Mouse (Mus musculus) CH12.LX (cell line): ENCODE measurements at regions not wholly inside any gene's neighbourhood (a gene's known extent, or its start where the extent isn't known, plus 50 kb on each side); places are given as distances from the start of the nearest gene placed in this dataset.

ENCODE experiments used
- BHLHE40 ChIP-seq: IDR thresholded peaks from 2 replicates; pipeline ENCODE4 v1.6.1; 2011; ENCODE audit warnings: mild to moderate bottlenecking, low read depth, low read length, improper control_type of control experiment
- CTCF ChIP-seq, 2 experiments: IDR thresholded peaks in 1 of 2; conservative IDR thresholded peaks in 1 of 2; 2 replicates each; pipeline ENCODE4 v1.5.1; 2011 to 2012; ENCODE audit warnings: low read depth in 2 of 2, low read length in 2 of 2, improper control_type of control experiment in 1 of 2, inconsistent platforms in 1 of 2, mild to moderate bottlenecking in 1 of 2, moderate library complexity in 1 of 2
- E2F4 ChIP-seq: IDR thresholded peaks from 2 replicates; pipeline ENCODE4 v1.6.1; 2011; ENCODE audit warnings: low read depth, low read length, improper control_type of control experiment; ENCODE audit not compliant: insufficient replicate concordance
- ELF1 ChIP-seq: IDR thresholded peaks from 2 replicates; pipeline ENCODE4 v1.6.1; 2014; ENCODE audit warnings: low read depth, mild to moderate bottlenecking, inconsistent platforms, low read length, improper control_type of control experiment
- JUND ChIP-seq: conservative IDR thresholded peaks from 2 replicates; pipeline ENCODE4 v1.6.1; 2011; ENCODE audit warnings: low read depth, low read length, improper control_type of control experiment
- MAFK ChIP-seq: IDR thresholded peaks from 2 replicates; pipeline ENCODE4 v1.6.1; 2011; ENCODE audit warnings: low read length, improper control_type of control experiment; ENCODE audit not compliant: insufficient replicate concordance
- MAX ChIP-seq: IDR thresholded peaks from 2 replicates; pipeline ENCODE4 v1.6.1; 2011; ENCODE audit warnings: low read length, improper control_type of control experiment
- MXI1 ChIP-seq: IDR thresholded peaks from 2 replicates; pipeline ENCODE4 v1.6.1; 2011; ENCODE audit warnings: mild to moderate bottlenecking, low read depth, low read length, improper control_type of control experiment
- POLR2A ChIP-seq: IDR thresholded peaks from 2 replicates; pipeline ENCODE4 v1.6.1; 2011; ENCODE audit warnings: low read depth, mild to moderate bottlenecking, improper control_type of control experiment, low read length
- POLR2AphosphoS2 ChIP-seq: IDR thresholded peaks from 2 replicates; pipeline ENCODE4 v1.6.1; 2011; ENCODE audit warnings: low read depth, low read length, improper control_type of control experiment
- SIN3A ChIP-seq: IDR thresholded peaks from 2 replicates; pipeline ENCODE4 v1.6.1; 2012; ENCODE audit warnings: low read length, improper control_type of control experiment, inconsistent platforms
- SMC3 ChIP-seq: IDR thresholded peaks from 2 replicates; pipeline ENCODE4 v1.6.1; 2011; ENCODE audit warnings: low read depth, low read length, improper control_type of control experiment
- TCF12 ChIP-seq: IDR thresholded peaks from 2 replicates; pipeline ENCODE4 v1.6.1; 2014; ENCODE audit warnings: low read depth, mild to moderate bottlenecking, inconsistent platforms, low read length, improper control_type of control experiment

- TF ChIP-seq POLR2A, result no peak
- TF ChIP-seq CTCF (conservative IDR thresholded peaks at IDR 0.05 in 1 of 2, IDR thresholded peaks at IDR 0.05 in 1 of 2; ENCODE audit: low read depth in 2 of 2, low read length in 2 of 2), result no peak
- TF ChIP-seq SIN3A, result no peak
- no peak for TF ChIP-seq MAFK
- no peak for TF ChIP-seq MAX
- TF ChIP-seq E2F4, result no peak
- TF ChIP-seq POLR2AphosphoS2, result no peak
- TF ChIP-seq JUND, result no peak
- TF ChIP-seq ELF1, result no peak
- no peak for TF ChIP-seq TCF12
- no peak for TF ChIP-seq BHLHE40
- TF ChIP-seq MXI1, result no peak
- no peak for TF ChIP-seq SMC3
Measured at GRCm38 (mm10) chr7:116633210-116633609, 129.0 kb downstream of the Nucb2 start.
